Mouse (Mus musculus): ENCODE data around the gene Prr3.
"Not testable (repeated sequence)": the region's sequence is repeated elsewhere in the genome, so short reads cannot be mapped to it uniquely, and the experiment has no call there.

The Prr3 gene

DNA sequence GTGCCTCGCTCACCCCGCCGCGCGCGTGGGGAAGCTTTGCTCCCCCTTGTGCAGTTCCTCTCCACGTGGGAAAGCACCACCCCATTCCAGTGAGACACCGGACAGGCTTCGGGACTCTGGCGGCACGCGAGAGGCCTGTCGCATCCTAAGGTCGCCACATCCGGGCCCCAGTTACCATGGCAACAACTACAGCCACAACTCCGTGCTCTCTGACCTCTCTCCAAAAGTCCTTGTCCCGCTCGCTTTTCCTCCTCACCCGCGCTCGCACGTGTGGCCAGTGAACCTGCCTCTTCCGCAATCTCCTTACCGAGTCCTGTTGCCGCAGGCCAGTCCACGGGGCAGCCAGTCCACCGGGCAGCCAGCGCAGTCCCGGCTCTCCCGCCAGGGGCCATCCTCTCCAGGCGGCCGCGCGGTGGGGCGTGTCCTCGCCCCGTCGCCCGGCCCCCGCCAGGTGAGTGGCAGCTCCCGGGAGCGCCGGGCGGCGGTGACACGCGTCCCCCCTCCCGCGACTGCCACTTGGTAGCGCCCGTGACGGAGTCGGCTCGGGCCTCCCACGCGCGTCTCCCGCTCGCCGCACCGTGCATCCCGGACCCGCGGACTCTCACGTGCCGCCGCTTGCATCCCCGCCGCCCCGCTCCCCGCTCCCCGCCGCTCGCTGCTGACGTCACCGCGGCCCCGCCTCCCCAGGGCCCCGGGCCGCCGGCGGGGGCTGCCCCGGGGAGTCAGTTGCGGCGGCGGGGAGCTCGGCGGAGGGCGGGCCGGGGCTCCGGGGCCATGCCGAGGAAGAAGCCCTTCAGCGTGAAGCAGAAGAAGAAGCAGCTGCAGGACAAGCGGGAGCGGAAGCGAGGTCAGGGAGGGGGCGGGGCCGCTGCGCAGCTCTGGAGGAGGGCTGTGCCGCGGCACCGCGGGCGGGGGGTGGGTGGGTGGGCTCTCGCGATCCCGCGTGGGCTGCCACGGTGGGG is at the start of gene Prr3, which contains the start of gene Gnl1:
Prr3 (minus strand) TSS at position 836 of the 962 bp plus-strand sequence.
Gnl1 (plus strand) TSS at position 451 of the 962 bp plus-strand sequence.
- DNase-seq (ENCODE audit: low read depth): peak; percentile 95

DNA sequence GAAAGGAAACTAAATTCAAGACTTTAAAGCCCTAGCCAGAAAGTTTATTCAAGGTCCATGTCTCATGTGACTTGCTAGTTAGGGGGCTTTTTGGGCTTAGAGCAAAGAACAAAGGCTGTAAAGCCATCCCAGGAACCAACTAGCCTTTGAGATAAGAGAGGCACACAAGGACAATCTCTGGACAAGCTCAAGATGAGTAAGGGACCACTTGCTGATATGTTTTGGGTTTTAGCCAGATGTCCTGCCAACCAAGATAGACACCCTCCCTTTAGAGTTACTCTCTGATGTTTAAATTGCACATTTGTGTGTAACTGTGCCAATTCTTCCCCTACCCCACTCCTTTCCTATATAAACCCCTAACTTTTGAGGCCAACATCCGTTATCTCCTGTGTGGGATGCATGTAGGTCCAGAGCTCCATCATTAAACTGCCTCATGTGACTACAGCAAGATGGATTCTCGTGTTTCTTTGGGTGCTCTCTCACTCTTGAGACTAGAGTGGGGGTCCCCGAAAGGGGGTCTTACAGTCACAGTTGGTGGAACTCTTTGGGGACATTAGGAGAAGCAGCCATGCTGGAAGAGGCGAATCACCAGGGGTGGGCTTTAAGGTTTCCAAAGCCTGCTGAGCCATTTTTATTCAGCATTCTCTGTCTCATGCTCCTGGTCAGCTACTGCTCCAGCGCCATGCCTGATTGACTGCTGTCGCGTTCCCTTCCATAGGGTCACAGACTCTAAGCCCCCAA is 49.0 kb upstream of the Prr3 start:
- DNase-seq (ENCODE audit: low read depth): peak; percentile 9

DNA sequence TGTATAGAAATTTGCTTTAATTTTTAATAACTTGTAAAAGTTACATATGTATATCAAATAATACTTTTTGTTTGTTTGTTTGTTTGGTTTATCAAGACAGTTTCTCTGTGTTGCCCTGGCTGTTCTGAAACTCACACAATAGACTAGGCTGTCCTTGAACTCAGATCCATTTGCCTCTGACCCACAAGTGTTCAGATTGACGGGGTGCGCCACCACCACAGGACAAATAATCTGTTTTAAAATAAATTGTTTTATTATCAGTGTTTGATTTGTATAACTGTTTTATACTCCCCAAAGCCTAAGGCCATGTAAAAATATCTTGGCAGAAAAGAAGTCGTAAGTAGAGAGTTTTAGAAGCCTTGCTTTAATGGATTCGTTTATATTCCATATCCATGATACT is 47.6 kb upstream of the Prr3 start:
- DNase-seq (ENCODE audit: low read depth): no peak

- DNase-seq (ENCODE audit: low read depth): peak; percentile 39
These were observed 45.9 kb upstream of the Prr3 start for GRCm38 (mm10) chr17:36025901-36026300.

DNA sequence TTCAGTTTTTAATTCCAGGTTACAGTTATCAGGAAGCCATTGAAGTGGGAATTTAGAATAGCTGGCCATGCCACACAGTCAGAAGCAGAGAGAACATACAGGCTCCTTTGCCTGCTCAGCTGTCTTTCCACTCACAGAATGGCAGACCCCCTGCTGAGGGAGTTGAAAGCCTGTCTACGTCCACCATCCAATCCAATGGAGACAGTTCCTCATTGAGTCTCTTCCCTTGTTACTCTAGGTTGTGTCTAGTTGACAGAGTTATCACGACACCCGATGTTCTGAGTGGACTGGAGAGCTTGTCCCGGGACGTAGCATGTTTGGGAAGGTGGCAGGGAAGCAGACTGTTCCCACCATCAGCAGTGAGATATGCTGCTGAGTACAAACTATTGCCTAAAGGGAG is 45.2 kb upstream of the Prr3 start:
- DNase-seq (ENCODE audit: low read depth): no peak

GRCm38 (mm10) chr17:36023710-36024654 is 43.9 kb upstream of the Prr3 start:
- peak; percentile 80 for DNase-seq (ENCODE audit: low read depth)

- DNase-seq (ENCODE audit: low read depth): peak; percentile 36
These were observed 42.9 kb upstream of the Prr3 start for GRCm38 (mm10) chr17:36022922-36023321.

DNA sequence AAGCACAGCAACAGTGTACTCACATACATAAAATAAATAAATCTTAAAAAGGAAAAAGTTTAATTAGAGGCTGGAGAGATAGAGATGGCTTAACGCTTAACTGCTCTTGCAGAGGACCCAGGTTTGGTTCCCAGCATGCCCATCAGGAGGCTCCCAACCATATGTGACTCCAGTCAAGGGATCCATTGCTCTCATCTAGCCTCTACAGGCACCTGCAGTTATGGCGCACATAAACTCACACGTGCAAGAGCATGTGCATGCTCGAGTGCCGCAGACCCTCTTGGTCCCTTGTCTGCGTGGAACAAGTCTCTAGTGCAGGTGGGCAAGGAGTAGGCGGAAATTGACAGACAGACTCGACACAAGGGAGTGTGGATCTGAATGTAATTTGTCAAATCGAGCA is 42.1 kb upstream of the Prr3 start:
- DNase-seq (ENCODE audit: low read depth): peak; percentile 16

DNA sequence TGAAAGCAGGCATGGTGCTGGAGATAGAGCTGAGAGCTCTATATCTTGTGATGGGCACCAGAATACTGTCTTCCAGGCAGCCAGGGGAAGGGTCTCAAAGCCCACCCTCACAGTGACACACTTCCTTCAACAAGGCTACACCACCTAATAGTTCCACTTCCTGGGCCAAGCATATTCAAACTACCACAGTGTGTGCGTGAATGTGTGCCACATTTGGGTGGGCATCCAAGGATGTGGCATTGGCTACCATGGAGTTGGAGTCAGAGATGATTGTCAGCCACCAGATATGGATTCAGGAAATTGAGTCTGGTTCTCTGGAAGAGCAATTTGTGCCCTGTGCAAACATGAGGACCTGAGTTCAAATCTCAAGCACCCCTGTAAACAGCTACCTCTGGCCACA is 41.3 kb upstream of the Prr3 start:
- DNase-seq (ENCODE audit: low read depth): no peak

DNA sequence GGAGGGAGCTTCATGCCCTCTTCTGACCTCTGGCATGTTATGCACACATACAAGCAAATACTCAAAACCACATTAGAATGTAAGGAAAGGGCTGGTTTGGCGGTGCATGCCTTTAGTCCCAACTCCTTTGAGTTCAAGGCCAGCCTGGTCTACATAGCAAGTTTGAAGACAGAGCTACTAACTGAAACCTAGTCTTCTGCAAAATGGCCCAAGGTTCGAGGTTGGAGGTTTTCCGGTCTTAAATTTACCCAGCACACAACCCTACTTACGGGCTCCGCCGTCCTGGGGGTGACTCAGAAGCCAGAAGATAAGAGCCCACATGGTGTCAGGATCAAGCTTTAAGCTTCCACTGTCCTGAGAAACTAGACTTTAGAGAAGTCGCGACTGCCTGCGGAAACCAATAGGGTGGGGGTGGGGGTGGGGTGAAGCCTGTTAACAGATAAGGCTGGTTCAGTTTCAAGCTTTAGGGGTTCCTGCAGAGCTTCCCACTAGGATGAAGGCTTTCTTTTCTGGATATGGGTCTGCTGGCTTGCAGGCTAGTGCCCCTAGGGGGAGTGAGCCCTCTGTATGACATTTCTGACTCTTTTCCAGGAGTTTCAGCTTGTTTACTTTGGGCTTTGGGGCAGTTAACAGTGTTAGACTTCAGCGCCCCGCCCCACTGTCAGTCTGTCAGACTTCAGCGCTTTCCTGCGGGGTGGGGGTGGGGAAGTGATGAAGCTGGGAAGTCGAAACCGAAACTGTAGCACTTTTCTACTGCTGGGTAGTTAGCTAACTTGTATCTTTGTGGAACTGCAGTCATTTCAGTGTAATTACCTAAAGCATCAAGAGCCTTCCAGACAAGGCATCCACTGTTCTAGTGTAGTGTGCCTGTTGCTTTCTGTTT is 40.4 kb upstream of the Prr3 start, which contains the start of gene H2-T24:
H2-T24 (minus strand) TSS at position 370 of the 883 bp plus-strand sequence.
- DNase-seq (ENCODE audit: low read depth): peak; percentile 97

DNA sequence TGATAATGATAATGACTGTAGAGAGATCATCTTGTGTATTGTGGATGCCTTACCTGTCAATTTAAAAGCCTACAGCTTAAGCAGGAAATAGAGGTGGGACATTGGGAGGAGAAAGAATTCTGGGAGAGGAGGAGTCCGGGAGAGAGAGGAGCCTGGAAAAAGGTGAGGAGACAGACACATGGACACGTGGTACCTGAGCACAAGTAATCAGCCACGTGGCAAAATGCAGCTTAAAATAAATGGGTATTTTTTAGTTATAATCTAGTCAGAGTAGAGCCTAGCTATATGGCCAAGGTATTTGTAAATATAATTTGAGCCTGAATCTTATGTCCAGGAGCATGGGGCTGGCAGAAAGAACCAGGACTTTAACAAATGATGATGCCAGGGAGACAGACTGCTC is 39.5 kb upstream of the Prr3 start:
- DNase-seq (ENCODE audit: low read depth): no peak

DNA sequence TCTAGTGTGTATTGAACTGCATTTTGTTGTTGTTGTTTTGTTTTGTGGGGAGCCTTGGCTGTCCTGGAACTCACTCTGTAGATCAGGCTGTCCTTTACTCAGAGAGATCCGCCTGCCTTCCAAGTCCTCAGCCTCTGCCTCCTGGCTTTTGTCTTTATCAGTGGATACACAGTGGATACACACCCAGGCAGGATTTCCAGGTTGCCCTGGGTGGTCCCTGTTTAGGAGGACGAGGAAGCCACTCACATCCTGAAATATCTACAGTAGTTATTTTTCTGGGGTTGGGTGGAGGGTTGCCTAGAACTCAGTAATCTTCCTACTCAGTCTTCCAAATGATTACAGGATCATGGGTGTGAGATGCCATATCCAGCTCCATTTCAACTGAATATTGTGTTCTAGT is 38.9 kb upstream of the Prr3 start:
- DNase-seq (ENCODE audit: low read depth): no peak

DNA sequence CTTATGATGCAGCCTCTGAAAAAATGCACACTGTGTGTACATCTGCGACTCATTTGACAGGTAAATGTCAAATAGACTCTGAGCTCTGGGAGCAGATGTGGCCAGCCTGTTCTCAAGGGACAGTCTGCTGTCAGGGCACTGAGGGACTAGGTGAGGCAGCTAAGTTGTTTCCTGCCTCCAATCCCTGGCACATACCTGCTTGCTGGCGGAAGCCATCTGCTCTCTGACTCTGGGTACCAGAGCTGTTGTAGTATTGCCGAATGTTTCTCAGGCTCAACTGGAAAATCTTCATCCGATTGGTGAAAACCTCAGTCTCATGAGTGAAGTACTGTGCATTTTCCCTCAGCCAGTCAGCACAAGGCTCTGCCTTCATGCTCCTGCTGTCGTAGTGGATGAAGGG is 37.0 kb upstream of the Prr3 start:
- no peak for DNase-seq (ENCODE audit: low read depth)

GRCm38 (mm10) chr17:36014977-36015376 is 34.9 kb upstream of the Prr3 start:
- DNase-seq (ENCODE audit: low read depth): no peak

DNA sequence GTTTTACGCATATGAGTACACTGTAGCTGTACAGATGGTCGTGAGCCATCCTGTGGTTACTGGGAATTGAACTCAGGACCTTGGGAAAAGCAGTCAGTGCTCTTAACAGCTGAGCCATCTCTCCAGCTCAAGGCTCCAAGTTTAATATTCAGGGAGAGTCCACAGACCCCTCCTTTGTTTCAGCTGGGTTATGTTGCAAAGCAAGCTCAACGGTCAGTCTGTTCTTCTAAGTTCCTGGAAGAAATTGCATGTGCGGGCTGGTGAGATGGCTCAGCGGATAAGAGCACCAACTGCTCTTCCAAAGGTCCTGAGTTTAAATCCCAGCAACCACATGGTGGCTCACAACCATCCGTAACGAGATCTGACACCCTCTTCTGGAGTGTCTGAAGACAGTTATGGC is 24.4 kb upstream of the Prr3 start:
- not testable (repeated sequence) for DNase-seq (ENCODE audit: low read depth)

DNA sequence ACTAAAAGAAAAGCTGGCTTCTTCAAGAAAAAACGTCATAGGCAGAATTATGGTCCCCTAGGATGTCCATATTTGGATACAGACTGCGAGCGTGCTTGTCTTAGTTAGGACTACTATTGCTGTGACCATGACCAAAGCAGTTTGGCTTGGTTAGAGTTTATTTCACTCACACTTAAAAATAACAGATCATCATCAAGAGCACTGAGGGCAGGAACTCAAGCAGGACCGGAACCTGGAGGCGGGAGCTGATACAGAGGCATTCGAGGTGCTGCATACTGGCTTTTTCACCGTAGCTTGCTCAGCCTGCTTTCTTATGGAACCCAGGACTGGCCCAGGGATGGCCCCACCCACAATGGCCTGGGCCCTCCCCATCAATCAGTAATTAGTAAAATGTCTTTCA is 23.3 kb upstream of the Prr3 start:
- peak; percentile 65 for DNase-seq (ENCODE audit: low read depth)

- DNase-seq (ENCODE audit: low read depth): peak; percentile 82
These were observed 21.9 kb upstream of the Prr3 start for GRCm38 (mm10) chr17:36001966-36002365.

GRCm38 (mm10) chr17:36001121-36001897 is 21.3 kb upstream of the Prr3 start:
- DNase-seq (ENCODE audit: low read depth): peak; percentile 87

GRCm38 (mm10) chr17:36000349-36000748 is 20.3 kb upstream of the Prr3 start:
- peak; percentile 39 for DNase-seq (ENCODE audit: low read depth)

GRCm38 (mm10) chr17:35999356-35999755 is 19.3 kb upstream of the Prr3 start:
- peak; percentile 84 for DNase-seq (ENCODE audit: low read depth)

Measured in induced T-regulatory cell, adult 2 months (primary cell).